ENCODE assay signal across 15 mouse cellular contexts in the genomic region with DNA sequence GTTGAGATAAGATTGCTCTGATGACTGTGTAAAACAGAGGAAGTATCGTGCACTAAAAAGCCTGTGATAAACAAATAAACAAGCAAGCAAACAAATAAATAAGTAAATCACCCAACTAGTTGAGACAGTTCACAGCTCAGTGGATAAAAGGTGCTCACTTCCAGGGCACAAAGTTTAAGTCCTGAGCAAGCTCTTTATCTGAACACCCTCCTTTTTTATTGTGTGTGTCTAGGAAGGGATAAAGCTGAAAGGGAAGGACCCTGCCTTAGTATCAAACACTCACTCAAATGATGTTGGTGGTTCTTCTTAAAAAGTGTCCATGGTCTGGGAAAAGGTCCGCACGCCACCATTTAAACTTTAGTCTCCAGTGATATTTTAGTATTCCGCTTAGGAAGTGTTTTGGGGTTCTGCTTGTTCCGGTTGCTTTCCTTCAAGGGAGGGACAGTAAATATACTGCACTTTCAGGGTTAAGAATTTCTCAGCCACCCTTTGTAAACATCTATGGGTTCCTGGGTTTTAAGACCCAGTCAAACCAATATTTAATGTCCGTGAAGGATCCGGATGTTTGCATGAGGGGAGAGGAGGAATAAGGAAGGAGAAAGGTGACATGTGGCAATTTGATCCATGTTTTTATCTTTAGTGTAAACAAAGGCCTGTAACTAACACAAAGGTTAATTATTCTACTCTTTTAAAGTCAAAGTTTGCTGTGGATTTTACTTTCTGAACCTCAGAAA.
"Had no signal": no experiment of that assay in that cellular context is flagged by ENCODE, and none has a peak within 500 bp of the region (broad histone marks: within the 10 kb centered on the region; RNA-seq: fewer than 3 reads in every experiment).

No protein-coding gene starts in this region.

- DNase-seq: kidney, adult 11 months; kidney, postnatal 10 days; liver; liver, embryonic 13.5 days; liver, postnatal 0 days; lung, postnatal 14 days; right cerebral cortex, postnatal 14 days; thymus, postnatal 14 days had no signal

- H3K27ac ChIP-seq: hindbrain, embryonic 14.5 days; layer of hippocampus, adult 2 months; limb, embryonic 12.5 days; liver, embryonic 13.5 days; lung, embryonic 15.5 days; midbrain, embryonic 12.5 days; neural tube, embryonic 13.5 days had no signal

- H3K4me1 ChIP-seq: limb, embryonic 12.5 days; liver, embryonic 13.5 days; lung, embryonic 15.5 days; midbrain, embryonic 12.5 days; neural tube, embryonic 13.5 days had no signal

- ATAC-seq: liver, postnatal 0 days; midbrain, embryonic 16.5 days had no signal

- H3K9me3 ChIP-seq: limb, embryonic 12.5 days; liver, embryonic 13.5 days; lung, embryonic 15.5 days; midbrain, embryonic 12.5 days; neural tube, embryonic 13.5 days had no signal

- H3K36me3 ChIP-seq: limb, embryonic 12.5 days; liver, embryonic 13.5 days; lung, embryonic 15.5 days; midbrain, embryonic 12.5 days; neural tube, embryonic 13.5 days had no signal

- H3K9ac ChIP-seq: hindbrain, embryonic 14.5 days; limb, embryonic 12.5 days; liver, embryonic 13.5 days; liver, postnatal 0 days; lung, embryonic 15.5 days; midbrain, embryonic 12.5 days; neural tube, embryonic 13.5 days had no signal

- H3K27me3 ChIP-seq: limb, embryonic 12.5 days; liver, embryonic 13.5 days; lung, embryonic 15.5 days; neural tube, embryonic 13.5 days had no signal

- H3K4me2 ChIP-seq: hindbrain, embryonic 14.5 days; limb, embryonic 12.5 days; liver, embryonic 13.5 days; lung, embryonic 15.5 days; midbrain, embryonic 12.5 days; neural tube, embryonic 13.5 days had no signal

- H3K4me3 ChIP-seq: layer of hippocampus, adult 2 months; limb, embryonic 12.5 days; liver, embryonic 13.5 days; lung, embryonic 15.5 days; midbrain, embryonic 12.5 days; neural tube, embryonic 13.5 days had no signal
